Mouse (Mus musculus) C2C12 (cell line): ENCODE data around the gene Scd2.
A peak's percentile ranks its signal among the peaks of the same experiment; 100 is the strongest.

ENCODE experiments used
- CTCF ChIP-seq: IDR thresholded peaks from one replicate; pipeline ENCODE4 v1.5.1; 2011; ENCODE audit not compliant: control insufficient read depth, insufficient read depth, insufficient read length
- MAX ChIP-seq: IDR thresholded peaks from one replicate; pipeline ENCODE4 v1.6.1; 2011; ENCODE audit warnings: mild to moderate bottlenecking, control low read depth

GRCm38 (mm10) chr19:44266824-44267498 is 26.5 kb upstream of the Scd2 start:
- TF ChIP-seq CTCF (no peak), MAX (peak; percentile 5)
